Mouse (Mus musculus) layer of hippocampus, postnatal 36 days (tissue): ENCODE results near the gene Hras. TPM values are rescaled to one million over a fixed set of nuclear protein-coding genes. Genes with fewer than 3 reads are reported as not detected.

Source experiments
- DNase-seq, 2 experiments: peaks; one replicate each; pipeline ENCODE4 v3.0.0; 2022
- microRNA-seq, 2 experiments: library from miRNA; unstranded; fragments of <30 nt; microRNA quantifications; one replicate each; pipeline ENCODE4 v1.2.0; 2021
- total RNA-seq, 2 experiments: library from RNA; stranded (reverse); gene quantifications; 2 replicates each; pipeline ENCODE4 v1.2.3; 2021

Hras gene
- total RNA-seq, 2 experiments from 2014 or later, result 209 to 213 TPM

- DNase-seq, result no peak
Observed at GRCm38 (mm10) chr7:141173323-141173850, 20.4 kb downstream of the Hras start.

- DNase-seq, result peak; percentile 93 to 94
Observed at GRCm38 (mm10) chr7:141172116-141173006, 21.4 kb downstream of the Hras start, which contains the start of gene Rnh1. Rnh1 (minus strand) TSS chr7:141172857.

- no peak for DNase-seq
Observed at GRCm38 (mm10) chr7:141169866-141170265, 23.9 kb downstream of the Hras start.

- DNase-seq, result no peak
Observed at GRCm38 (mm10) chr7:141169300-141169699, 24.5 kb downstream of the Hras start.

- no peak for DNase-seq
Observed at GRCm38 (mm10) chr7:141168518-141168953, 25.3 kb downstream of the Hras start.

- no peak for DNase-seq
Observed at GRCm38 (mm10) chr7:141167901-141168517, 25.8 kb downstream of the Hras start.

GRCm38 (mm10) chr7:141164850-141165249 is 29.0 kb downstream of the Hras start:
- no peak for DNase-seq

GRCm38 (mm10) chr7:141164397-141164796 is 29.4 kb downstream of the Hras start:
- DNase-seq, result no peak

- no peak for DNase-seq
Observed at GRCm38 (mm10) chr7:141155362-141155761, 38.4 kb downstream of the Hras start.

- DNase-seq, result no peak
Observed at GRCm38 (mm10) chr7:141148639-141149038, 45.2 kb downstream of the Hras start.

- DNase-seq, result no peak
Observed at GRCm38 (mm10) chr7:141147044-141147443, 46.8 kb downstream of the Hras start.

- no peak for DNase-seq
Observed at GRCm38 (mm10) chr7:141146043-141146595, 47.7 kb downstream of the Hras start.

- DNase-seq, result no peak
Observed at GRCm38 (mm10) chr7:141145403-141145802, 48.4 kb downstream of the Hras start.

- no peak for DNase-seq
Observed at GRCm38 (mm10) chr7:141144650-141145049, 49.2 kb downstream of the Hras start.

GRCm38 (mm10) chr7:141143861-141144260 is 49.9 kb downstream of the Hras start:
- DNase-seq, result no peak

- DNase-seq, result no peak
Observed at GRCm38 (mm10) chr7:141143112-141143511, 50.7 kb downstream of the Hras start.

GRCm38 (mm10) chr7:141141326-141141725 is 52.5 kb downstream of the Hras start:
- DNase-seq, result no peak

Small RNA genes within 50 kb of the gene (microRNA-seq; reads per million reads assigned to microRNA genes)
- 67.5 to 73.6 reads per million in 2 experiments for gene Mir210

Other genes with a start within 250 kb of the Hras start
- gene Ifitm5, start 243.7 kb downstream of the Hras start, total RNA-seq, result not detected
- gene Gm45717, start 238.1 kb downstream of the Hras start, total RNA-seq, result not detected
- gene Ifitm2, start 238.0 kb downstream of the Hras start, total RNA-seq, result 10 to 100 TPM in 1 of 2 experiments, 1 to 10 TPM in 1; 8.4 to 14.1 TPM
- 1 to 10 TPM; 1.6 to 3.8 TPM for gene Ifitm1, start 226.8 kb downstream of the Hras start, total RNA-seq
- gene Ifitm3, start 183.2 kb downstream of the Hras start, total RNA-seq, result 10 to 100 TPM; 11.1 to 11.4 TPM
- under 1 TPM in 1 of 2 experiments, not detected in 1; 0.63 TPM for gene Ifitm6, start 176.1 kb downstream of the Hras start, total RNA-seq
- gene Gm17387, start 164.9 kb downstream of the Hras start, total RNA-seq, result not detected
- 10 to 100 TPM; 92.2 to 92.3 TPM for gene B4galnt4, start 132.9 kb downstream of the Hras start, total RNA-seq
- gene Pkp3, start 115.8 kb downstream of the Hras start, total RNA-seq, result not detected
- 1 to 10 TPM; 1.7 to 2.4 TPM for gene Sigirr, start 93.4 kb downstream of the Hras start, total RNA-seq
- gene Ano9, start 76.2 kb downstream of the Hras start, total RNA-seq, result not detected
- 10 to 100 TPM; 48.5 to 64.9 TPM for gene Ptdss2, start 71.6 kb downstream of the Hras start, total RNA-seq
- gene Rnh1, start 21.1 kb downstream of the Hras start, total RNA-seq, result 10 to 100 TPM; 36.1 to 40.2 TPM
- 1 to 10 TPM; 4.5 to 5.9 TPM for gene Lrrc56, start 152 bp upstream of the Hras start, total RNA-seq
- not detected for gene Lmntd2, start 20.1 kb upstream of the Hras start, total RNA-seq
- gene Rassf7, start 21.9 kb upstream of the Hras start, total RNA-seq, result under 1 TPM; 0.73 to 0.82 TPM
- gene Phrf1, start 34.8 kb upstream of the Hras start, total RNA-seq, result 10 to 100 TPM; 79.9 to 86.9 TPM
- gene Irf7, start 72.5 kb upstream of the Hras start, total RNA-seq, result 1 to 10 TPM in 1 of 2 experiments, under 1 TPM in 1; 0.51 to 1.2 TPM
- gene Cdhr5, start 82.8 kb upstream of the Hras start, total RNA-seq, result not detected
- gene Sct, start 85.1 kb upstream of the Hras start, total RNA-seq, result not detected
- under 1 TPM in 1 of 2 experiments, not detected in 1; 0.18 TPM for gene Drd4, start 98.0 kb upstream of the Hras start, total RNA-seq
- gene Deaf1, start 133.7 kb upstream of the Hras start, total RNA-seq, result 10 to 100 TPM; 79.4 to 82.5 TPM
- gene Tmem80, start 133.7 kb upstream of the Hras start, total RNA-seq, result 10 to 100 TPM; 32.4 to 34.3 TPM
- 1 to 10 TPM; 4.6 to 5.8 TPM for gene Eps8l2, start 144.9 kb upstream of the Hras start, total RNA-seq
- 100 to 1,000 TPM; 119 to 121 TPM for gene Taldo1, start 198.2 kb upstream of the Hras start, total RNA-seq
- gene Gatd1, start 220.1 kb upstream of the Hras start, total RNA-seq, result 10 to 100 TPM; 42.2 to 48.4 TPM
- gene Cend1, start 235.5 kb upstream of the Hras start, total RNA-seq, result 100 to 1,000 TPM; 250 to 269 TPM
- 100 to 1,000 TPM; 319 to 341 TPM for gene Slc25a22, start 243.9 kb upstream of the Hras start, total RNA-seq